Mouse (Mus musculus): Measurements from ENCODE around the gene Zdhhc6. TPM values are rescaled to one million over a fixed set of nuclear protein-coding genes. Genes with fewer than 3 reads are reported as not detected.

Zdhhc6 gene
- polyA plus RNA-seq, 1 experiment: 32.6 TPM

GRCm38 (mm10) chr19:55268150-55268549 lies 47.7 kb downstream of the Zdhhc6 start:
- peaks cover 40% of the 10 kb centered on the region for H3K36me3 ChIP-seq (ENCODE audit: control insufficient read depth, insufficient read depth)
- H3ac ChIP-seq (ENCODE audit: control insufficient read depth, insufficient read length, low read depth): no peak overlapping the region
- TF ChIP-seq CEBPB (IDR thresholded peaks at IDR 0.05; ENCODE audit: low read depth): no peak
- no peak for TF ChIP-seq MYOG (IDR thresholded peaks at IDR 0.05; ENCODE audit: control insufficient read depth, extremely low read depth, insufficient read length)
- TF ChIP-seq FOSL1 (IDR thresholded peaks at IDR 0.05; ENCODE audit: insufficient read depth, low read length, poor library complexity, severe bottlenecking): no peak
- no peak for TF ChIP-seq USF1 (IDR thresholded peaks at IDR 0.05; ENCODE audit: low read depth)
- no peak for TF ChIP-seq CTCF (IDR thresholded peaks at IDR 0.05; ENCODE audit: control insufficient read depth, insufficient read depth, insufficient read length)
- no peak for TF ChIP-seq MYOD1 (IDR thresholded peaks at IDR 0.05; ENCODE audit: control insufficient read depth, insufficient read length, low read depth)
- no peak for TF ChIP-seq MAX (IDR thresholded peaks at IDR 0.05)
- H3K79me3 ChIP-seq (ENCODE audit: low read depth): peaks cover 10% of the 10 kb centered on the region
- no peaks in the 10 kb centered on the region for H3K27me3 ChIP-seq (ENCODE audit: control insufficient read depth, insufficient read depth, insufficient read length)
- H3K4me3 ChIP-seq (ENCODE audit: insufficient read depth, poor library complexity, severe bottlenecking): no peak overlapping the region
- H3K79me2 ChIP-seq (ENCODE audit: control insufficient read depth, insufficient read depth): peaks cover 47% of the 10 kb centered on the region

- Histone ChIP-seq H3K36me3 (ENCODE audit: control insufficient read depth, insufficient read depth) (peaks cover 29% of the 10 kb centered on the region), H3K4me3 (ENCODE audit: insufficient read depth, poor library complexity, severe bottlenecking) (no peak overlapping the region), H3K79me3 (ENCODE audit: low read depth) (peaks cover 10% of the 10 kb centered on the region), H3ac (ENCODE audit: control insufficient read depth, insufficient read length, low read depth) (no peak overlapping the region), H3K79me2 (ENCODE audit: control insufficient read depth, insufficient read depth) (peaks cover 60% of the 10 kb centered on the region), H3K27me3 (ENCODE audit: control insufficient read depth, insufficient read depth, insufficient read length) (no peaks in the 10 kb centered on the region)
- TF ChIP-seq MYOD1 (IDR thresholded peaks at IDR 0.05; ENCODE audit: control insufficient read depth, insufficient read length, low read depth) (no peak), CTCF (IDR thresholded peaks at IDR 0.05; ENCODE audit: control insufficient read depth, insufficient read depth, insufficient read length) (no peak), MYOG (IDR thresholded peaks at IDR 0.05; ENCODE audit: control insufficient read depth, extremely low read depth, insufficient read length) (no peak), CEBPB (IDR thresholded peaks at IDR 0.05; ENCODE audit: low read depth) (no peak), USF1 (IDR thresholded peaks at IDR 0.05; ENCODE audit: low read depth) (no peak), FOSL1 (IDR thresholded peaks at IDR 0.05; ENCODE audit: insufficient read depth, low read length, poor library complexity, severe bottlenecking) (no peak), MAX (IDR thresholded peaks at IDR 0.05) (no peak)
Measured at GRCm38 (mm10) chr19:55266786-55267185, 49.0 kb downstream of the Zdhhc6 start.

GRCm38 (mm10) chr19:55265269-55265668 lies 50.6 kb downstream of the Zdhhc6 start:
- H3K36me3 ChIP-seq (ENCODE audit: control insufficient read depth, insufficient read depth): peaks cover 23% of the 10 kb centered on the region
- peaks cover 18% of the 10 kb centered on the region for H3K79me3 ChIP-seq (ENCODE audit: low read depth)
- no peak overlapping the region for H3K4me3 ChIP-seq (ENCODE audit: insufficient read depth, poor library complexity, severe bottlenecking)
- no peaks in the 10 kb centered on the region for H3K27me3 ChIP-seq (ENCODE audit: control insufficient read depth, insufficient read depth, insufficient read length)
- H3K79me2 ChIP-seq (ENCODE audit: control insufficient read depth, insufficient read depth): peaks cover 75% of the 10 kb centered on the region
- TF ChIP-seq USF1 (IDR thresholded peaks at IDR 0.05; ENCODE audit: low read depth) (no peak), MYOG (IDR thresholded peaks at IDR 0.05; ENCODE audit: control insufficient read depth, extremely low read depth, insufficient read length) (no peak), MYOD1 (IDR thresholded peaks at IDR 0.05; ENCODE audit: control insufficient read depth, insufficient read length, low read depth) (no peak), CEBPB (IDR thresholded peaks at IDR 0.05; ENCODE audit: low read depth) (no peak), FOSL1 (IDR thresholded peaks at IDR 0.05; ENCODE audit: insufficient read depth, low read length, poor library complexity, severe bottlenecking) (no peak), CTCF (IDR thresholded peaks at IDR 0.05; ENCODE audit: control insufficient read depth, insufficient read depth, insufficient read length) (no peak)
- no peak overlapping the region for H3ac ChIP-seq (ENCODE audit: control insufficient read depth, insufficient read length, low read depth)

GRCm38 (mm10) chr19:55260389-55261184 lies 55.2 kb downstream of the Zdhhc6 start:
- peaks cover 48% of the 10 kb centered on the region for H3K79me3 ChIP-seq (ENCODE audit: low read depth)

GRCm38 (mm10) chr19:55258514-55258913 lies 57.3 kb downstream of the Zdhhc6 start:
- peaks cover 13% of the 10 kb centered on the region for H3K36me3 ChIP-seq (ENCODE audit: control insufficient read depth, insufficient read depth)
- no peak overlapping the region for H3ac ChIP-seq (ENCODE audit: control insufficient read depth, insufficient read length, low read depth)
- no peak for TF ChIP-seq MAX (IDR thresholded peaks at IDR 0.05)
- no peak for TF ChIP-seq USF1 (IDR thresholded peaks at IDR 0.05; ENCODE audit: low read depth)
- no peak for TF ChIP-seq CTCF (IDR thresholded peaks at IDR 0.05; ENCODE audit: control insufficient read depth, insufficient read depth, insufficient read length)
- TF ChIP-seq FOSL1 (IDR thresholded peaks at IDR 0.05; ENCODE audit: insufficient read depth, low read length, poor library complexity, severe bottlenecking): no peak
- TF ChIP-seq CEBPB (IDR thresholded peaks at IDR 0.05; ENCODE audit: low read depth): no peak
- TF ChIP-seq MYOD1 (IDR thresholded peaks at IDR 0.05; ENCODE audit: control insufficient read depth, insufficient read length, low read depth): no peak
- TF ChIP-seq MYOG (IDR thresholded peaks at IDR 0.05; ENCODE audit: control insufficient read depth, extremely low read depth, insufficient read length): no peak
- H3K79me2 ChIP-seq (ENCODE audit: control insufficient read depth, insufficient read depth): peaks cover 95% of the 10 kb centered on the region
- H3K79me3 ChIP-seq (ENCODE audit: low read depth): peaks cover 45% of the 10 kb centered on the region
- no peak overlapping the region for H3K4me3 ChIP-seq (ENCODE audit: insufficient read depth, poor library complexity, severe bottlenecking)
- no peaks in the 10 kb centered on the region for H3K27me3 ChIP-seq (ENCODE audit: control insufficient read depth, insufficient read depth, insufficient read length)

More at GRCm38 (mm10) chr19:55260389-55261184, 55.2 kb downstream of the Zdhhc6 start:
- Histone ChIP-seq H3K27me3 (ENCODE audit: control insufficient read depth, insufficient read depth, insufficient read length) (no peaks in the 10 kb centered on the region), H3K36me3 (ENCODE audit: control insufficient read depth, insufficient read depth) (peaks cover 13% of the 10 kb centered on the region), H3K4me3 (ENCODE audit: insufficient read depth, poor library complexity, severe bottlenecking) (no peak overlapping the region), H3K79me2 (ENCODE audit: control insufficient read depth, insufficient read depth) (peaks cover 99% of the 10 kb centered on the region), H3ac (ENCODE audit: control insufficient read depth, insufficient read length, low read depth) (no peak overlapping the region)
- TF ChIP-seq MYOG (IDR thresholded peaks at IDR 0.05; ENCODE audit: control insufficient read depth, extremely low read depth, insufficient read length) (no peak), MYOD1 (IDR thresholded peaks at IDR 0.05; ENCODE audit: control insufficient read depth, insufficient read length, low read depth) (no peak), FOSL1 (IDR thresholded peaks at IDR 0.05; ENCODE audit: insufficient read depth, low read length, poor library complexity, severe bottlenecking) (no peak), CTCF (IDR thresholded peaks at IDR 0.05; ENCODE audit: control insufficient read depth, insufficient read depth, insufficient read length) (no peak), MAX (IDR thresholded peaks at IDR 0.05) (no peak), USF1 (IDR thresholded peaks at IDR 0.05; ENCODE audit: low read depth) (no peak), CEBPB (IDR thresholded peaks at IDR 0.05; ENCODE audit: low read depth) (no peak)

Measured in C2C12 (cell line).